Mouse (Mus musculus) lung, postnatal 25 days (tissue): ENCODE results near the gene Vmn2r83.
"Not testable (repeated sequence)": the region's sequence is repeated elsewhere in the genome, so short reads cannot be mapped to it uniquely, and the experiment has no call there.

Experiments used
- DNase-seq: peaks from one replicate; pipeline ENCODE4 v3.0.0; 2022; ENCODE audit warnings: low spot score

The Vmn2r83 gene

GRCm38 (mm10) chr10:79468431-79468830 lies at the start of gene Vmn2r83:
Gene Vmn2r83, plus strand, starts transcription at chr10:79468731.
- no peak for DNase-seq

- DNase-seq = not testable (repeated sequence)
Observed at GRCm38 (mm10) chr10:79435141-79435820, 33.2 kb upstream of the Vmn2r83 start.

GRCm38 (mm10) chr10:79495886-79496285 lies 27.4 kb downstream of the Vmn2r83 start:
- no peak for DNase-seq

- DNase-seq = no peak
Observed at GRCm38 (mm10) chr10:79496701-79497288, 28.3 kb downstream of the Vmn2r83 start.

GRCm38 (mm10) chr10:79502830-79503644 lies 34.5 kb downstream of the Vmn2r83 start:
- DNase-seq = no peak

GRCm38 (mm10) chr10:79506709-79507108 lies 38.2 kb downstream of the Vmn2r83 start:
- DNase-seq = no peak

GRCm38 (mm10) chr10:79524433-79524832 lies 55.9 kb downstream of the Vmn2r83 start:
- no peak for DNase-seq

GRCm38 (mm10) chr10:79525456-79526325 lies 57.2 kb downstream of the Vmn2r83 start:
- no peak for DNase-seq

- no peak for DNase-seq
Observed at GRCm38 (mm10) chr10:79526661-79527452, 58.3 kb downstream of the Vmn2r83 start.

- DNase-seq = no peak
Observed at GRCm38 (mm10) chr10:79527453-79527845, 58.9 kb downstream of the Vmn2r83 start.

GRCm38 (mm10) chr10:79528081-79528480 lies 59.5 kb downstream of the Vmn2r83 start:
- DNase-seq = no peak

GRCm38 (mm10) chr10:79530241-79530640 lies 61.7 kb downstream of the Vmn2r83 start:
- DNase-seq = no peak

GRCm38 (mm10) chr10:79530721-79531120 lies 62.2 kb downstream of the Vmn2r83 start:
- DNase-seq = no peak

- DNase-seq = no peak
Observed at GRCm38 (mm10) chr10:79531593-79531992, 63.1 kb downstream of the Vmn2r83 start.

GRCm38 (mm10) chr10:79532678-79533077 lies 64.1 kb downstream of the Vmn2r83 start:
- no peak for DNase-seq

- peak; percentile 86 for DNase-seq
Observed at GRCm38 (mm10) chr10:79533126-79533911, 64.8 kb downstream of the Vmn2r83 start, which contains the start of gene Plpp2. Gene Plpp2, minus strand, starts transcription at chr10:79533796.

GRCm38 (mm10) chr10:79534426-79534825 lies 65.9 kb downstream of the Vmn2r83 start:
- DNase-seq = no peak

- no peak for DNase-seq
Observed at GRCm38 (mm10) chr10:79535431-79535830, 66.9 kb downstream of the Vmn2r83 start.

- no peak for DNase-seq
Observed at GRCm38 (mm10) chr10:79536461-79537080, 68.0 kb downstream of the Vmn2r83 start.

- no peak for DNase-seq
Observed at GRCm38 (mm10) chr10:79537271-79537670, 68.7 kb downstream of the Vmn2r83 start.
